Mouse (Mus musculus) thymus, postnatal 25 days (tissue): Measurements from ENCODE around the gene Ndufaf8.

Source experiments
- DNase-seq: peaks from one replicate; pipeline ENCODE4 v3.0.0; 2022

Ndufaf8 gene

GRCm38 (mm10) chr11:120136195-120136594 lies 37.5 kb downstream of the Ndufaf8 start:
- no peak for DNase-seq

DNA sequence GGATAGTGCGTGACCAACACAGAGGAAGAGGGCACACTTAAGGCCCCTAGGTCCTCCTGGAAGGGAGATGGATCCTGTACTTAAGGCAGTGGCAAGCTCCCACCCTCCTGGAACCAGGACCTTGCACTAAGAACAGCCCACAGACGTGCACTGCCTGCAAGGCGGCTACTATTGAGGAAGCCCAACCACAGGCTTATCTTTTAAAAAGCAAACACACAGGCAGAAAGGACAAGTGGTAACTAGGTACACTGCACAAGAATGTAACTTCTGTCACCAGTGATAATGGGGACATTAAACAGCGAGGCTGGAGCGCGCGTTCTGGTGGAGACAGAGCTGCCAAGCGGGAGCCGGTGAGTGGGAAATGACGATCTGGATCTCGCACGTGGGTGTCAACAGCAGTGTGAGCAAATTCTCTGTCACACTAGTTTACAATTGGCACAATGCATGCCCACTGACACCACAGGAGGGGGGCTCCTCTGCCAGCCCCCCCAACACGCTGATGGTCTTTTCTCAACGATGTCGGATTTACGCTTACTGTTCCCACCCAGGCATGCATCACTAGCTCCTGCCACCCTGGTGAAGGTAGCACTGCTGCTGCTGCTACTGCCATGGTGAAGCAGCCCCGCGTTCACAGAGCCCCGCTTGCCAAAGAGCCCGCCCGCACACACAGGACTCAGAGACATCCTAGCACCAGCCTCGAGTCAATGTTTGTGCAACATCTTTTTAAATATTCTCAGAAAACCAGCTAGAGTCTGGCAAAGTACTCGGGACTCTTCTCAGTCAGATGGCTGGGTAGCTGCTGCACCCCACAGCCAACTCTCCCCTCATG lies 38.3 kb downstream of the Ndufaf8 start:
- DNase-seq: no peak

- DNase-seq: no peak
Measured at GRCm38 (mm10) chr11:120137625-120138004, 38.9 kb downstream of the Ndufaf8 start.

DNA sequence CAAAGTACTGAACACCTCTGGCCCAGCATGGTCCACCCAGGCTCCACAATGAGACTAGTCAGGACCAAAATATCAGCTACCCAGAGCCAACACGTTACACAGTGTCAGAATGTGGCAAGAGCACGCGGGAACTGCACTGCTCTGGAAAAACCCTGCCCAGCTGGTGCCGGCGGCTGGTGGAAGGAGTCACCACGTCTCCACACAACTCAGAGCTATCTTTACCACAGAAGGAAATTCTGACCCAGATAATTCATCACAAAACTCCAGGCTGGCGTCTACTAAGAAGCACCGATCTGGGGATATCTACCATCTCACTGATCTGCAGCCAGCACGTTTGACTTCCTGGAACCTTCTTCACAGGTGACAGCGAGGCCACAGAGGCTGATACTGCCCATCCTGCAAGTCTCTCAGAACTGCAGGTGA lies 40.6 kb downstream of the Ndufaf8 start:
- DNase-seq: no peak

DNA sequence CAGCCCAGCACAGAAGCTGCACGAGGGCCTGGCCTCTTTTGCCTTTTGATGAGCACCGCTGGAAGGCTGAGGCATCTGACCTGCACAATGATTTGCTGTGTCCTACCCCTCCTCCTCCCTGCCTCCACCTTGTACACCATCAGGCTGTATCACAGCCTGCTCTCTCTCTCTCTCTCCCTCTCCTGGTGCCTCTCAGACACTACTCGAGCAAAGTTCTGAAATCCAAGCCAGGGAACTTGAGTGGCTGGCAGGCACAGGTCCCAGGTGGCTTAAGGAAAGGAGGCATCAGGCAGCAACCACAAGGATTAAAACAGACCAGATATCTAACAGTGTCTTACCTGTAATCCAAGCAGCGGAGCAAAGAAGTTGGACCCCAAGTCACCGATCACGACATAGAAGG lies 41.5 kb downstream of the Ndufaf8 start:
- no peak for DNase-seq

DNA sequence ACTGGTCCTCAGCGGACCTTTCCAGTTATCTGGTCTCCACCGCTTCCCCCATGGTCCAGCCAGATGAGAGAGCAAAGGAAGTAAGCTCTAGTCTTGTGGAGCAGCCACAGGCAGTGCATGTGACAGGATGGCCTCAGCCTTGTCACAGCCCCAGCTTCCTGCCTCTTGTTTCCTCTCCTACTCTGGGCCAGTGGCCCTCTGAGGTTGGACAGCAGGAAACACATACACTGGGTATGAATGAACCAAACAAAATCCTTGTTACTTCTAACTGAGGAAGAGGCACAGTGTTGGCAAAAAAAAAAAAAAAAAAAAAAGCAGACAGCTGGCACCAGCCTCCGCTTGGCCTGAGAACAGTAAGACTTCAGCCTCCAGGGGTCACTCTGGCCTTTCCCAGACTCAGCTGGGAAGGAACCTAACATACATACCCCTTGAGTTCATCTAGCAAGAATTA lies 43.9 kb downstream of the Ndufaf8 start:
- peak; percentile 35 for DNase-seq

GRCm38 (mm10) chr11:120143708-120144497 lies 45.2 kb downstream of the Ndufaf8 start:
- no peak for DNase-seq

- DNase-seq: no peak
Measured at GRCm38 (mm10) chr11:120148201-120148855, 49.6 kb downstream of the Ndufaf8 start.

DNA sequence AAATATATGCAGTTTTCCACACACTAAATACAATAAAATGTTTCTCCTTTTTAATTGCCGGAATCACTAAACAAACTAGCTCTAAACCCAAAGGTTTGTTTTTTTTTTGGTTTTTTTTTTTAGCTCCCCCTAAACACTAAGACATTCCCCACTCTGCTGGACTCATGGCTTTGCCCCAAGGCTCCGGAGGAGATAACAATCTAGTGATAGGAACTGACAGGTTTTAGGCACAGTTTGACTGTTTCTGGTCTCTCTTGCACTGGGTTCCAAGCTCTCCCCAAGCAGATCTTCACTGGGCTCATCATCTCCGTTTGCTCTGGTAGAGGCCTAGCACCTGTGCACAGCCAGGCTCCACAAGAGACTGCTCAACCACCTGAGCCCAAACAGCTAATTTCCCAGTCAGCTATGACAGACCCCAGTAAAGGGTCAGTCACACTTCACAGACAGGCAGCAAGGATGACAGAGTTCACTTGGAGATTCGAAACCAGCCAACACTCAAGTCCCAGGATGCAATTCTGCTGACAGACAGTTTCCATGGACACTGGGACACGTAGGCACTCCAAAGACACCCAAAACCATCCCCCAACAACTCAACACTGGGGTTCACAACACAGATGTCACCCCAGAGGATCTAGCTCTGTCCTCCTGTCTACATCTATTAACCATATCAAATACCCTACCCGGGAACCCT lies 50.9 kb downstream of the Ndufaf8 start:
- no peak for DNase-seq
